Mouse (Mus musculus) CH12.LX (cell line): ENCODE results near the gene Lipo4.

ENCODE experiments used
- CHD1 ChIP-seq: IDR thresholded peaks from 2 replicates; pipeline ENCODE4 v1.6.1; 2012; ENCODE audit warnings: low read depth, low read length, improper control_type of control experiment, inconsistent platforms
- CHD2 ChIP-seq: IDR thresholded peaks from 2 replicates; pipeline ENCODE4 v1.6.1; 2011; ENCODE audit warnings: low read length, improper control_type of control experiment
- CTCF ChIP-seq, 2 experiments: IDR thresholded peaks in 1 of 2; conservative IDR thresholded peaks in 1 of 2; 2 replicates each; pipeline ENCODE4 v1.5.1; 2011 to 2012; ENCODE audit warnings: low read depth in 2 of 2, low read length in 2 of 2, improper control_type of control experiment in 1 of 2, inconsistent platforms in 1 of 2, mild to moderate bottlenecking in 1 of 2, moderate library complexity in 1 of 2
- EP300 ChIP-seq: IDR thresholded peaks from 2 replicates; pipeline ENCODE4 v1.6.1; 2011; ENCODE audit warnings: low read length, improper control_type of control experiment
- JUND ChIP-seq: conservative IDR thresholded peaks from 2 replicates; pipeline ENCODE4 v1.6.1; 2011; ENCODE audit warnings: low read depth, low read length, improper control_type of control experiment
- MAX ChIP-seq: IDR thresholded peaks from 2 replicates; pipeline ENCODE4 v1.6.1; 2011; ENCODE audit warnings: low read length, improper control_type of control experiment
- MEF2A ChIP-seq: IDR thresholded peaks from 2 replicates; pipeline ENCODE4 v1.6.1; 2014; ENCODE audit warnings: low read depth, mild to moderate bottlenecking, inconsistent platforms, low read length, improper control_type of control experiment, borderline replicate concordance
- NELFE ChIP-seq: IDR thresholded peaks from 2 replicates; pipeline ENCODE4 v1.6.1; 2011; ENCODE audit warnings: low read depth, low read length, improper control_type of control experiment
- POLR2A ChIP-seq: IDR thresholded peaks from 2 replicates; pipeline ENCODE4 v1.6.1; 2011; ENCODE audit warnings: low read depth, mild to moderate bottlenecking, improper control_type of control experiment, low read length
- RCOR1 ChIP-seq: conservative IDR thresholded peaks from 2 replicates; pipeline ENCODE4 v1.6.1; 2012; ENCODE audit warnings: low read depth, mild to moderate bottlenecking, inconsistent platforms, low read length, improper control_type of control experiment
- TBP ChIP-seq: conservative IDR thresholded peaks from 2 replicates; pipeline ENCODE4 v1.6.1; 2011; ENCODE audit warnings: low read depth, low read length, improper control_type of control experiment
- USF1 ChIP-seq: IDR thresholded peaks from 2 replicates; pipeline ENCODE4 v1.6.1; 2014; ENCODE audit warnings: low read depth, mild to moderate bottlenecking, inconsistent platforms, low read length, improper control_type of control experiment
- ZNF384 ChIP-seq: IDR thresholded peaks from 2 replicates; pipeline ENCODE4 v1.6.1; 2012; ENCODE audit warnings: low read depth, low read length, improper control_type of control experiment, inconsistent platforms

GRCm38 (mm10) chr19:33517680-33518079, at the start of gene Lipo4:
- TF ChIP-seq CTCF (conservative IDR thresholded peaks at IDR 0.05 in 1 of 2, IDR thresholded peaks at IDR 0.05 in 1 of 2; ENCODE audit: low read depth in 2 of 2, low read length in 2 of 2) (no peak), POLR2A (no peak), EP300 (no peak), MEF2A (no peak), MAX (no peak), RCOR1 (no peak), ZNF384 (no peak), JUND (no peak), CHD2 (no peak), NELFE (no peak), TBP (no peak), CHD1 (no peak), USF1 (no peak)
